Mouse (Mus musculus): Measurements from ENCODE around the gene Camk2n1.
A peak's percentile ranks its signal among the peaks of the same experiment; 100 is the strongest.

Gene Camk2n1

DNA sequence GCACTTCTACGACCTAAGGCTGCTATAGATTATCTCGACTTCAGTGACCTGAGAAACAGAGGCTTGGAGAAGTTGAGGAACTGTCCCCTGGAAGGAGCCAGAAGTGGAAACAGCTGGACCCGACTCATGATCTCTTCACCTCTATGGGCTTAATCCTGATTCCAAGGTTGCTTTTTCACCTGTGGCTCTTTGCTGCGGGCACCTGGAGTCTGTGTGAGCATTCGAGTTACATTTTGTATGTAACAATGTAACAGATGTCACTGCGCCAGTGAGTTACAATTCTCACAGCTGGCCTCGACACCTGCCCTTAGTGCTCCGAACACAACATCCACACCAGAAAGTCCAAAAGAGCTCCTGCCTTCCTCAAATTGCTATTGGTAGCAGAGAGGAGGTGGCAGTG lies 11.3 kb downstream of the Camk2n1 start:
- no peak for DNase-seq

DNA sequence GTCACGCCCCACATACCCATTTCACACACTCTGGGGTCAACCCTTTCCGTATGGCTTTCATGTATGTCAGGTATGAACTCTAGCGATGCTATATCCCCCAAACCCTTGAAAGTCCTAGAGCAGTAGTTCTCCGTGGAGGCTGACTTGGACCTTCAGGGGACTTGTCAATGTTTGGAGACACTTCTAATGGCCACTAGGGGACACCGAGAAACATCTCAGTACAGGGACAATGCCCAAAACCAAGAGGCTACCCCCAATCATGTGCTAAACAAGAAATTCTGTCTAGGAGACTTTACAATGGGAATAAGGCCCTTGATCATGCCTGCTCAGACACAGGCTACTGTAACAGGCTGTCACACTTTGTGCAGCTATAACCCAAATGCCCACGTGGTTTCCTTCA lies 12.6 kb downstream of the Camk2n1 start:
- DNase-seq, result no peak

DNA sequence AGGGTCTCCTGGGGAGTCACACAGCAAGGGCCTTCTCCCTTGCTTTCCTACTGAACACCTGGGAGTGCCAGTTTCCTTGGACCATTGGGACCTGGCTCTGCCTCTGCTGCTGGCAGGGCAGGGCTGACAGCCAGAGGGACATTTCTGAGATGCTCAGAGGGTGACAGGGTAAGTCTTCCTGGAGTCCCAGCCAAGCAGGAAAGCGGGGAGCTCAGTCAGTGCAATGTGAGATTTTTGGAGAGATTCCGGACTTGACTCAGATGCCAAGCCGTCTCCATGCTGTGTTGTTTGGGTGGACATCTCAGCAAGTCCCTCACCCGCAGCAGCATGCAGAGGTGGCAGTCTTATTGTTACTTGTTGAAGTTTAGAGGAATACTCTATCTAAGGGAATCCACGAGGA lies 13.3 kb downstream of the Camk2n1 start:
- DNase-seq, result no peak

GRCm38 (mm10) chr4:138469080-138469479 lies 15.0 kb downstream of the Camk2n1 start:
- DNase-seq, result no peak

GRCm38 (mm10) chr4:138471241-138471640 lies 17.1 kb downstream of the Camk2n1 start:
- no peak for DNase-seq

DNA sequence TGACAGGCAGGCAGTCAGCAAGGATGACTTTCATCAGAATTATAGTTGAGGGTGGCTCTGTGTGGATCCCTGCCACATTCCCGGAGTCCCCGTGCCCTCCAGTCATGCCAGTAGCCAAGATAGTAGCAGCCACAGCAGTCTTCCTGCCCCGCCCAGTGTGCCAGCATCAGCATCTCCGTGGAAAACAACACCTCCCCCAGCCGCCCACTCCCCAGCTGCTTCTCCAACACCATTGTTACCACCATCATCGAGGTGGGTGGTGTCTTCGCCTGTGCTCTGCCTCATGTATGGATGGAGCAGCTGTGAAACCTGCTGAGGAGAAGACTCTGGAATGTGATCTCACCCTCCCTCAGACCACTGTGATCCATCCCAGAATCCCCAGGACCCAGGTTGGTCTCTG lies 25.5 kb downstream of the Camk2n1 start:
- no peak for DNase-seq

DNA sequence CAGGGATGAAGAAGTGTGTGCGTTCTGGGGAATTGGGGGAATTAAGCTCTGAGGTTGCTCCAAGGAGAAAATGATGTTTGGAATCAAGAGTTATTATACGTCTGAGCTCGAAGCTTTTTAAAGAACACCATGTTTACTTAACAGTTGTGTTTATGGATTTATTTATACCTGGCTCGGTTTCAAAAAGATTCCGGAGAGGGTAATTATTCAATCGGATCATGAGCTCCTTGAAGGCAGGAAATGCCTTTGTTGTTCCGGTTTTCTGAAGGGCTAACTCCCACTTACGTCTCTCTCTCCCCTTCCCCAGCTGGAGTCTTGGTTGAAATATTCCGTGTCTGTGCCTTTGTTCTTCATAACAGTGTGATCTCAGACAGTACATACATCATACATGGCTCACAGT lies 26.8 kb downstream of the Camk2n1 start:
- no peak for DNase-seq

DNA sequence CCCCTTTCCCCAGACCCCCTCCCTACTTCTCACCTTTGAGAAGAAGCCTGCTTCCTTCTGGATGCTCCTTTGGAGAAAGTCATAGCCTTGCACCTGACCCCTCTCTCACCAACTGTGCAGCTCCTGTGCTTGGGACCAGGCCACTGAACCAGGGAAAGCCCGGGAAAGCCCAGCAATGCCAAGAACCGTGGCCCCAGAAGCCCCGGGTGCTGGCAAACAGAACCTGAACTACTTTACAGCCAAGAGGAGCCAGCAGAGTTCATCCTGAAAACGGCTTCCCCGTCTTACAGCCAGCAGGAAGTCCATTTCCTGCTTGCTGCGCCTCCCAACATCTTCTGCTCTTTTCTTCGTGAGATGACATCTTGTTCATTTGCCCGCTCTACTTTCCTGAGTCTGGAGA lies 28.6 kb downstream of the Camk2n1 start:
- no peak for DNase-seq

- DNase-seq, result no peak
These were observed 34.1 kb downstream of the Camk2n1 start for GRCm38 (mm10) chr4:138488241-138488640.

DNA sequence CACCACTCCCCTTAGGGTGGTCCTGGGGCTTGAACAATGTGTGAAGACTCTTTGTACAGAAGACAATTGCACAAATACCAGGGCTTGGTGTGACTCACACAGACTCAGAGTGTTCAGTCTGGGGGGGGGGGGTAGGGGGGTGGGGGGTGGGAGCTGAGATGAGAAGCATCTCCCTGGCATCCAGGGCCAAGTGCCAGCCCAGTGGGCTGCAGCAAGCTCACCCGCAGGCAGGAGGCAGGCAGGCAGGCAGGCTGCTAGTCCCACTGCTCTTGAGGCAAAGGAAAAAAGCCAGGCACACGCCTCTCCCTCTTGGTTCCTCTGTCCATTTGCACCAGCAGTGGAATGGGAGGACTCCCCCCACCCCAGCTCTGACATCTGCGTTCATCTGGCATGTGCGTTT lies 37.0 kb downstream of the Camk2n1 start:
- DNase-seq, result no peak

GRCm38 (mm10) chr4:138493161-138494001 lies 39.3 kb downstream of the Camk2n1 start:
- DNase-seq, result no peak

DNA sequence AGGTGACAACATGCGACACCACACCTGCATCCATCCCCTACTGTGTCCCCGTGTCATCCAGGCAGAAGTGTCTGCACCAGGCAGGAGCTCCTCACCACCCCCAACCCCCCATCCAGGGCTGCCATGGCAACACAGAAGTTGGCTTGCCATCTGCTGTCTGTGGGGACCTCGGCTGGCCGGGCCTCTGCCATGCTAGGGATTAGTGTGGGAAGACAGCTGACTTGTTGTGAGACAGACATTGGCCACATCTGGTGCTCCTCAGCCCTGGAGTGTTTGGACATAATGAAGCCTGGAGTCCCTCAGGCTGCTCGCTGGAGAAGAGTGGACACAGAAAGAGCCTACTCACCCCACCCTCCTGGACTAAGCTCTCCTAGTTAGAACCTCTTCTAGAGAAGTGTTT lies 40.8 kb downstream of the Camk2n1 start:
- no peak for DNase-seq

GRCm38 (mm10) chr4:138495775-138496174 lies 41.7 kb downstream of the Camk2n1 start:
- DNase-seq, result no peak

DNA sequence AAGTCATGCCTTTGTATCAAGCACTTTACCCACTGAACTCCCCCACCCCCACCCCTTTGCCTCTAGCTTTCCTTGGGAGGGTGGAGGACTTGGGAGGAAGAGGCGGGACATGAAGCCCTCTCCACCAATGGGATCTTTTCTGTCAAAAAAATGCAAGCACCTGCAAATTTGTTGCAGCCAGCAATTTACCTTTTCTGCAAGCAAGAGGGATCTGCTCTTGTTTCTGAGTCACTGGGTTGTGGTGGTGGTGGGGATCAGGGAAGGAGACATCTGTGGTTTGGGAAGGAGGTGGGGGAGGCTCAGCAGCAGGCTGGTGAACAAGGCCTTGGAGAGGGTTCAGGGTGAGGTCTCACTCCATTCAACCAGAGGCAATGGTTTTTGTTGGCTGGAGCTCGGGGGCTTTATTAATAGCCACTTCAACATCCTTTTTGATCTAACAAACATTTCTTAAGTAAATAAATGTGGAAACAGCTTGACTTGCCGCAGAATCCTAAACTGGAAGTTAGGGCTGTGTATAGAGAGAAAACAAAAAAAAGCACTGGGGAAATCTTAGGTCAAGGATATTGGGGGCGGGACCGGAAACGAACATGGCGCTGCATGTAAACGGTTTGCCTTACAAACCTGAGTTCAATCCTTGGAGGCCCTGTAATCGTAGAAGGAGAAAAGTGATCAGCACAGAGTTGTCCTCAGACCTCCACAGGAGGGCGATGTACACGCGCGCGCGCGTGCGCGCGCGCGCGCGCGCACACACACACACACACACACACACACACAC lies 42.8 kb downstream of the Camk2n1 start:
- DNase-seq, result no peak

GRCm38 (mm10) chr4:138499856-138500645 lies 45.9 kb downstream of the Camk2n1 start:
- DNase-seq, result no peak

DNA sequence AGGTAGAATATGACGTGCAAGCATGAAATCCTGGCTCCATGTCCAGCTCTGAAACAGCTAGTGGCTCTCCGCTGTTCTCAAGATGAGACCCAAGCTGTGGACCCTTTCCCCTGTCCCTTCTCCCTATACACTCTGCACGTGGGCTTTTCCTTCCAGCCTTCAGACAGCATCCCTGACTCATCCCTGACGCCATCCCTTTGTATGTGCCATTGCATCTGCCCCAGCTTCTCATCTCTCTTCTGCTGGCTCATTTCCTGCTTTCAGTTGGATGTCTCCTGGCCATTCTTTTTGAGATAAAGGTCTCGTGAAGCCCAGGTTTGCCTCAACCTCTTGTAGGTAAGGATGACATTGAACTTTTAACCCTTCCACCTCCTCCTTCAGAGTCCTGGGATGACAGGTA lies 46.9 kb downstream of the Camk2n1 start:
- DNase-seq, result no peak

- DNase-seq, result no peak
These were observed 50.6 kb downstream of the Camk2n1 start for GRCm38 (mm10) chr4:138504632-138505101.

DNA sequence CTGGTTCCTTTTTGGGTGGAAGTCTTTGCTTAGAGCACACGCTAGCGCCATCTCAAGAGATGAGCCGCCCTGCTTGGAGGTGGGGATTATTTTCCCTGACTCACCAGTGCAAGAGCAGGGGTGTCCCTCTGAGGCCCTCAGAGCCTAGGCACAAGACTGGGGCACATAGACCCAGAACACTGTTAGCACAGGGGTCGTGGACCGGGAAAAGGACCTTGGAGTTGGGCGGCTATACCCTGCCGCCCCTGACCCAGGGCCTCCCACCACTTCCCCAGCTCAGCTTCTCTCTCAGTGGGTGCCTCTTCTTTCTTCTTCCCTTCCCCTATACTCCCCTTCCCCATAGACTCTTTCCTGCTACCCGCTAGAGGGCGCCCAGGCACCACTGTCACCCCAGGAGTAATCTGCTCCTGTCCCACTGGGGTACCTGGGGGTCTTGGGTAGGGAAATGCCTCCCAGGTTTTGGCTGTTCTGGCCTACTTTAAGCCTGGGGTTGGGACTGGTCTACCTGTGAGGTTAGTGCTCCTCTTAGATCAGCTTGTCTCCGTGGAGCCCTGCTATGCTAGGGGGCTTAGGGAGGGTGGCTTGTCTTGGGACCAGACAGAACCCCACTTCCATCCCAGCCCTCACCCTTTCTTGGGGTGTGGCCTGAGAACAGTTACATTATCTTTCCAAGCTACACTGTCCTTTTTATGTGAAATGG lies 51.2 kb downstream of the Camk2n1 start:
- DNase-seq, result peak; percentile 55

DNA sequence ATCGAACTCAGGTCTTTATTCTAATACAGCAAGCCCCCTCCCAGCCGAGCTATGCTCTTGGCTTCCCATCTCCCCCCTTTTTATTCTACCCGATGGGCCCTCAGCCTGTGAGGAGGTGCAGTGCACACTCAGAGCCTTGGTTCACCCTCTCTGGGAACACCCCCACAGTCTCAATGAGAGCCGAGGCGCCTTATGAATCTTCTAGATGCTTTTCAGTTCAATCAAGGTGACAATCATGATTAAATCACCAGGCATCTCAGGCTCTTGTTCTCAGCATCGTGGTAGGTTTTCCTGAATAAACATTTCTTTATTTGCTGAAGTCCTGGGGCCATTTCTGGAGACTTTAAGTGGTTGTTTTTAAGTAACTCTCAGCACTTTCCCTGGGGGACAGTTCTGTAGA lies 53.8 kb downstream of the Camk2n1 start:
- no peak for DNase-seq

All from thymus, postnatal 4 days (tissue).